Mouse (Mus musculus): ENCODE data around the gene Treh.

Treh gene

DNA sequence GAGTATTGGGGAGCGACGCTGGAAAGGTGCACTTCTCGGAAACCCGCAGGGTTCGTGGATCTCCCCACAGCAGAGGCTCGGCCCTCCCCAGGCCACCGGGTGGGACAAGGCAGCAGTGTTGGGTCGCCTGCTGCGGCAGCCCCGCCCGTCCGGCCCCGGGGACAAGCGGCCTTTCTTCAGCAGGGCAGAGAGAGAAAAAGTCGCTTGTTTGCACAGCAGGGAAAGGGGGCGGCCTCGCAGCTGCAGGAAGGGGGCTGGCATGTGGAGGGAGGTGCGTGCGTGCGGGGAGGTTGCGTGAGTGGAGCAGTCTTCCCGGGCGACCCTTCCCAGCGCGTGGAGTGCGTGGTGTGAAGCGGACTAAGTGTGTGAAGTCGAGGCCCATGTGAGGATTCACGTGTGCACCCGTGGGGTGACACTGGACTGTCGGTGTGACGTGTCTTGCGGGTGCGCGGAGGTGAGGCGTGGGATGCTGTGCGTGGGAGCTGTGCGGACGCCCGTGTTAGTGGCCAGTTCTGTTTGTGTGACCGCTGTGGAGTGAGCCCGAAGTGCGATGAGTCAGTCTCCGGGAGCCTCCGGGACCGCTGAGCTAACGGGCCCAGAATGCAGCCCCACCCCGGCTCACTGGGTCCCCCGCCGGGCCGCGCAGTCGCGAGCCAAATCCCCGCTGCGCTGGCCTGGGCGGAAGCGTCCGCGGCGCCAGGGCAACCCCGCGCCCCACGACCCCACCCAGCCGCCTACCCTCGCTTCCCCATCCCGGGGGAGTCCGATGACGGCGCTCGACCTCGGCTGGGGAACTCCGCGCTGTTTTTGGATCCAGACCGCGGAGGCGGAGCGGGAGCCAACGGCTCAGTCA lies 60.9 kb downstream of the Treh start:
- in situ Hi-C loops (cut with MboI, MseI) = no loop called here

GRCm38 (mm10) chr9:44734524-44735494 lies 61.8 kb downstream of the Treh start, which contains the start of gene Phldb1:
Gene Phldb1 (minus strand): TSS chr9:44735198.
- in situ Hi-C loops (cut with MboI, MseI) = no loop called here

GRCm38 (mm10) chr9:44735886-44736285 lies 62.9 kb downstream of the Treh start:
- in situ Hi-C loops (cut with MboI, MseI) = no loop called here

All from T-helper 1 cell (primary cell).